In genomic region chrX:163722785-163723577, GRCm38 (mm10) we compare ENCODE assay signal across 16 mouse cellular contexts. TPM values are rescaled to one million over a fixed set of nuclear protein-coding genes. Genes with fewer than 3 reads are reported as not detected.
DNase-seq lines count a peak whose midpoint lies in the region; ATAC-seq and TF ChIP-seq lines count a peak whose summit lies in the region.
"Had no signal": no experiment of that assay in that cellular context is flagged by ENCODE, and none has a peak within 500 bp of the region (broad histone marks: within the 10 kb centered on the region; RNA-seq: fewer than 3 reads in every experiment).

No protein-coding gene starts in this region.

- H3K4me3 ChIP-seq in gastrocnemius, adult 2 months, result no peak overlapping the region
- H3K4me3 ChIP-seq in forebrain, embryonic 14.5 days (ENCODE audit: low read depth, low read length), result no peak overlapping the region
- H3K4me3 ChIP-seq: heart, embryonic 10.5 days had no signal

- no peak for TF ChIP-seq CTCF in gastrocnemius, adult 2 months (IDR thresholded peaks at IDR 0.05)

- peak overlapping the region; percentile 24; the same call in 1 of the 2 replicates for H3K27ac ChIP-seq in gastrocnemius, adult 2 months
- peak overlapping the region; percentile 21; the same call in 1 of the 2 replicates for H3K27ac ChIP-seq in forebrain, embryonic 14.5 days (ENCODE audit: low read depth, low read length)
- H3K27ac ChIP-seq: heart, embryonic 10.5 days had no signal

- no peaks in the 10 kb centered on the region; the same call in 1 of the 2 replicates for H3K4me1 ChIP-seq in forebrain, embryonic 14.5 days (ENCODE audit: control insufficient read depth, insufficient read depth, low read length)
- H3K4me1 ChIP-seq: heart, embryonic 10.5 days had no signal

- intact Hi-C loops in gastrocnemius, adult 2 months (cut with DNase I), result no loop called here

- H3K9ac ChIP-seq in forebrain, embryonic 14.5 days (ENCODE audit: low read length), result no peak overlapping the region

- WGBS in forebrain, embryonic 14.5 days, result 37% methylated on average over 12 of the region's 12 CpGs

- no peaks in the 10 kb centered on the region for H3K36me3 ChIP-seq in forebrain, embryonic 14.5 days (ENCODE audit: control insufficient read depth, insufficient read depth, low read length)
- H3K36me3 ChIP-seq: heart, embryonic 10.5 days had no signal

- H3K4me2 ChIP-seq in forebrain, embryonic 14.5 days (ENCODE audit: low read length), result peak overlapping the region; percentile 21; the same call in 1 of the 2 replicates

- H3K9me3 ChIP-seq in forebrain, embryonic 14.5 days (replicated peaks; ENCODE audit: control insufficient read depth, low read length), result no peaks in the 10 kb centered on the region
- H3K9me3 ChIP-seq: heart, embryonic 10.5 days had no signal

- ATAC-seq in forebrain, embryonic 14.5 days, result peak; percentile 89
- ATAC-seq: lung, postnatal 0 days had no signal

- H3K27me3 ChIP-seq in forebrain, embryonic 14.5 days (replicated peaks; ENCODE audit: control insufficient read depth, insufficient read depth, low read length), result no peaks in the 10 kb centered on the region

- no peak for DNase-seq in gastrocnemius, adult 2 months
- DNase-seq in gastrocnemius, adult 8-10 months (ENCODE audit: low spot score in 2 of 2), result no peak
- peak; percentile 60 for DNase-seq in forebrain, embryonic 14.5 days (ENCODE audit: low spot score)
- peak; percentile 17 for DNase-seq in mesoderm, embryonic 11.5 days (ENCODE audit: low read depth, low spot score)
- peak; percentile 27 for DNase-seq in retina, embryonic 14.5 days (ENCODE audit: low spot score)
- DNase-seq in adrenal gland, adult 8-10 months, result no peak
- DNase-seq in ovary, adult 18-20 months (ENCODE audit: low spot score), result no peak
- DNase-seq in right cerebral cortex, postnatal 4 days, result no peak
- DNase-seq: cerebellum, adult 8-10 months; thymus, adult 18-20 months had no signal

RNA-seq across cellular contexts. Expression of gene Rnf138rt1, which starts 38.1 kb away (rescaled TPM):
- not detected for total RNA-seq in gastrocnemius, adult 2 months (2021)
- not detected for total RNA-seq in gastrocnemius, adult 8-10 months (2022)
- polyA plus RNA-seq in forebrain, embryonic 14.5 days (2014; fragmentation: Nextera tagmentation; extraction: Ambion mirVana), result 2.7 and 3.2 TPM in 2 replicates
- total RNA-seq in adrenal gland, adult 8-10 months (2022), result under 1 TPM; 0.56 to 0.96 (median 0.73) TPM
- polyA plus RNA-seq: heart, embryonic 10.5 days; inflammation-experienced regulatory T-cells, adult 6 months; large intestine, adult 2 months; limb, embryonic 11.5 days; spleen, adult 2 months had no signal

Comparison
In these comparisons a context has a peak if more than half of its experiments do, and no peak if none do; other contexts are left out.
1. DNase-seq: peak in forebrain, embryonic 14.5 days (single experiment), mesoderm, embryonic 11.5 days (single experiment) and retina, embryonic 14.5 days (single experiment); none in gastrocnemius, adult 2 months (single experiment), gastrocnemius, adult 8-10 months (0 of 2), adrenal gland, adult 8-10 months (single experiment), ovary, adult 18-20 months (single experiment) and right cerebral cortex, postnatal 4 days (single experiment).